Mouse (Mus musculus) G1E (cell line): ENCODE measurements around the gene Lrrc3.

Source experiments
- CTCF ChIP-seq: IDR thresholded peaks from 2 replicates; pipeline ENCODE4 v1.5.1; 2012; ENCODE audit warnings: low read depth, low read length, inconsistent platforms, mixed read lengths
- GATA1 ChIP-seq: IDR thresholded peaks from 2 replicates; pipeline ENCODE4 v1.6.1; 2012; ENCODE audit warnings: borderline replicate concordance, low read length, inconsistent platforms, mixed read lengths
- GATA2 ChIP-seq: IDR thresholded peaks from 2 replicates; pipeline ENCODE4 v1.6.1; 2012; ENCODE audit warnings: low read depth, low read length, inconsistent platforms, borderline replicate concordance
- POLR2AphosphoS5 ChIP-seq: IDR thresholded peaks from 2 replicates; pipeline ENCODE4 v1.6.1; 2012; ENCODE audit warnings: low read depth, low read length, inconsistent platforms; ENCODE audit not compliant: insufficient replicate concordance

GRCm38 (mm10) chr10:77902894-77903715 is 769 bp upstream of the Lrrc3 start:
- TF ChIP-seq CTCF (no peak), GATA2 (no peak), GATA1 (no peak), POLR2AphosphoS5 (no peak)
